8 mouse cellular contexts compared by ENCODE assay signal in genomic region chr7:12977682-12978389, GRCm38 (mm10). TPM values are rescaled to one million over a fixed set of nuclear protein-coding genes. Genes with fewer than 3 reads are reported as not detected.
A peak's percentile ranks its signal among the peaks of the same experiment; 100 is the strongest.
DNase-seq lines count a peak whose midpoint lies in the region; ATAC-seq and TF ChIP-seq lines count a peak whose summit lies in the region.

Zfp446 (plus strand) TSS chr7:12977848.

- H3K36me3 ChIP-seq in embryonic facial prominence, embryonic 15.5 days: peaks cover 4% of the 10 kb centered on the region; the same call in 1 of the 2 replicates
- H3K36me3 ChIP-seq in limb, embryonic 14.5 days (ENCODE audit: control insufficient read depth, insufficient read depth, low read length): peaks cover 9% of the 10 kb centered on the region; the same call in 1 of the 2 replicates
- H3K36me3 ChIP-seq in midbrain, postnatal 0 days (ENCODE audit: insufficient read depth, low read length): peaks cover 11% of the 10 kb centered on the region

- ATAC-seq in embryonic facial prominence, embryonic 15.5 days (ENCODE audit: insufficient number of reproducible peaks, low FRiP score, low TSS enrichment, low read depth): peak; percentile 99
- peak; percentile 97 for ATAC-seq in limb, embryonic 14.5 days (ENCODE audit: low FRiP score, low read depth)
- ATAC-seq in midbrain, postnatal 0 days (ENCODE audit: low FRiP score): peak; percentile 99

- no peak for TF ChIP-seq CTCF in bone marrow, adult 2 months (IDR thresholded peaks at IDR 0.05; ENCODE audit: control insufficient read depth, insufficient read depth, low read length)
- no peak for TF ChIP-seq CTCF in midbrain, postnatal 0 days (IDR thresholded peaks at IDR 0.05)

- peak within 1 kb of the TSS; percentile 75 for H3K4me2 ChIP-seq in embryonic facial prominence, embryonic 15.5 days (replicated peaks)
- H3K4me2 ChIP-seq in limb, embryonic 14.5 days (replicated peaks; ENCODE audit: low read depth, low read length, severe bottlenecking): peak within 1 kb of the TSS; percentile 64
- H3K4me2 ChIP-seq in midbrain, postnatal 0 days (ENCODE audit: low read depth, low read length, poor library complexity, severe bottlenecking): peak within 1 kb of the TSS; percentile 62

- no peaks in the 10 kb centered on the region for H3K4me1 ChIP-seq in bone marrow, adult 2 months (ENCODE audit: control insufficient read depth, insufficient read depth, low read length)
- peaks cover 15% of the 10 kb centered on the region for H3K4me1 ChIP-seq in embryonic facial prominence, embryonic 15.5 days
- peaks cover 7% of the 10 kb centered on the region for H3K4me1 ChIP-seq in limb, embryonic 14.5 days (ENCODE audit: control insufficient read depth, insufficient read depth, low read length)
- peaks cover 7% of the 10 kb centered on the region; the same call in 1 of the 2 replicates for H3K4me1 ChIP-seq in midbrain, postnatal 0 days (ENCODE audit: insufficient read depth, low read length)

- WGBS in bone marrow, adult 2 months: under 1% methylated on average over 49 of the region's 49 CpGs
- under 1% methylated on average over 49 of the region's 49 CpGs for WGBS in embryonic facial prominence, embryonic 15.5 days
- 0% methylated on average over 47 of the region's 49 CpGs for WGBS in limb, embryonic 14.5 days
- WGBS in midbrain, postnatal 0 days: under 1% methylated on average over 49 of the region's 49 CpGs

- peak; percentile 68; the same call in 1 of the 2 replicates for TF ChIP-seq POLR2A in bone marrow, adult 2 months (IDR thresholded peaks at IDR 0.05; ENCODE audit: borderline replicate concordance, control insufficient read depth, low read depth, low read length)
- peak; percentile 57; the same call in 1 of the 2 replicates for TF ChIP-seq POLR2A in limb, embryonic 14.5 days (IDR thresholded peaks at IDR 0.05; ENCODE audit: borderline replicate concordance, extremely low read depth, insufficient read depth, insufficient read length)

- no peaks in the 10 kb centered on the region for H3K9me3 ChIP-seq in embryonic facial prominence, embryonic 15.5 days (replicated peaks)
- H3K9me3 ChIP-seq in limb, embryonic 14.5 days (ENCODE audit: control insufficient read depth, low read length): no peaks in the 10 kb centered on the region
- no peaks in the 10 kb centered on the region for H3K9me3 ChIP-seq in midbrain, postnatal 0 days (ENCODE audit: low read length)

- DNase-seq in 416B (ENCODE audit: low read depth): peak; percentile 97
- DNase-seq in heart, adult 8-10 months (ENCODE audit: low spot score): peak; percentile 99
- DNase-seq in kidney, adult 9 months: peak; percentile 99
- DNase-seq in limb, embryonic 14.5 days (ENCODE audit: low spot score): peak; percentile 99
- DNase-seq in midbrain, postnatal 0 days (ENCODE audit: low spot score): peak; percentile 99
- peak; percentile 92 to 95 for DNase-seq in spleen, postnatal 14 days (ENCODE audit: low spot score in 2 of 2)

- H3K9ac ChIP-seq in embryonic facial prominence, embryonic 15.5 days: peak within 1 kb of the TSS; percentile 49
- peak within 1 kb of the TSS; percentile 59 for H3K9ac ChIP-seq in limb, embryonic 14.5 days (ENCODE audit: low read depth, low read length, severe bottlenecking)
- peak within 1 kb of the TSS; percentile 65 for H3K9ac ChIP-seq in midbrain, postnatal 0 days (replicated peaks; ENCODE audit: low read length, poor library complexity, severe bottlenecking)

- H3K4me3 ChIP-seq in bone marrow, adult 2 months (replicated peaks; ENCODE audit: control insufficient read depth, low read depth, low read length): peak within 1 kb of the TSS; percentile 76
- peak within 1 kb of the TSS; percentile 68 for H3K4me3 ChIP-seq in embryonic facial prominence, embryonic 15.5 days (replicated peaks)
- peak within 1 kb of the TSS; percentile 60 for H3K4me3 ChIP-seq in limb, embryonic 14.5 days (replicated peaks; ENCODE audit: low read length)
- peak within 1 kb of the TSS; percentile 54 for H3K4me3 ChIP-seq in midbrain, postnatal 0 days (ENCODE audit: low read depth, low read length)

- H3K27ac ChIP-seq in bone marrow, adult 2 months (ENCODE audit: control insufficient read depth, insufficient read depth, low read depth, low read length, poor library complexity): peak within 1 kb of the TSS; percentile 62
- peak within 1 kb of the TSS; percentile 97 for H3K27ac ChIP-seq in embryonic facial prominence, embryonic 15.5 days (replicated peaks)
- peak within 1 kb of the TSS; percentile 95 for H3K27ac ChIP-seq in limb, embryonic 14.5 days (replicated peaks; ENCODE audit: low read depth, low read length)
- H3K27ac ChIP-seq in midbrain, postnatal 0 days (ENCODE audit: low read depth, low read length): peak within 1 kb of the TSS; percentile 91

- no peaks in the 10 kb centered on the region for H3K27me3 ChIP-seq in embryonic facial prominence, embryonic 15.5 days
- H3K27me3 ChIP-seq in limb, embryonic 14.5 days (ENCODE audit: control insufficient read depth, insufficient read depth, low read length): no peaks in the 10 kb centered on the region
- no peaks in the 10 kb centered on the region for H3K27me3 ChIP-seq in midbrain, postnatal 0 days (ENCODE audit: insufficient read depth, low read length)

RNA-seq across cellular contexts. Expression of gene Zfp446, which starts in this region (rescaled TPM):
- polyA plus RNA-seq in bone marrow, adult 2 months (2011; ENCODE audit: insufficient read depth, insufficient read length, low replicate concordance, missing spikeins): 2.3 and 4.4 TPM in 2 replicates
- 8.6 and 10.7 TPM in 2 replicates for polyA plus RNA-seq in embryonic facial prominence, embryonic 15.5 days (2015; fragmentation: Nextera tagmentation; extraction: Ambion mirVana)
- 1 to 10 TPM; 2.2 to 4.1 (median 3.6) TPM for total RNA-seq in heart, adult 8-10 months (2022)
- polyA plus RNA-seq in limb, embryonic 14.5 days (2012; rRNA removed): 10.1 and 12.5 TPM in 2 replicates
- polyA plus RNA-seq in limb, embryonic 14.5 days (2014; fragmentation: Nextera tagmentation; extraction: Ambion mirVana): 3.5 and 5.4 TPM in 2 replicates
- total RNA-seq in midbrain, postnatal 0 days (2014; rRNA removed): 11.9 and 13.0 TPM in 2 replicates
- polyA plus RNA-seq in midbrain, postnatal 0 days (2015; fragmentation: Nextera tagmentation; extraction: Ambion mirVana): 8.2 and 8.9 TPM in 2 replicates

Comparison
In these comparisons a context has a peak if more than half of its experiments do, and no peak if none do; other contexts are left out.
1. Peak in every context shown above with its lines: DNase-seq, ATAC-seq, H3K4me3 ChIP-seq and H3K27ac ChIP-seq.